Mouse (Mus musculus) liver, postnatal 0 days (tissue): Measurements from ENCODE around the gene Lcp1.

ENCODE experiments used
- CTCF ChIP-seq: sonication (generic); IDR thresholded peaks from 2 replicates; pipeline ENCODE4 v1.5.1; 2016; ENCODE audit warnings: antibody characterized with exemption, low read depth
- EP300 ChIP-seq: IDR thresholded peaks from 2 replicates; pipeline ENCODE4 v1.6.1; 2016; ENCODE audit warnings: antibody characterized with exemption, low read depth, mild to moderate bottlenecking

DNA sequence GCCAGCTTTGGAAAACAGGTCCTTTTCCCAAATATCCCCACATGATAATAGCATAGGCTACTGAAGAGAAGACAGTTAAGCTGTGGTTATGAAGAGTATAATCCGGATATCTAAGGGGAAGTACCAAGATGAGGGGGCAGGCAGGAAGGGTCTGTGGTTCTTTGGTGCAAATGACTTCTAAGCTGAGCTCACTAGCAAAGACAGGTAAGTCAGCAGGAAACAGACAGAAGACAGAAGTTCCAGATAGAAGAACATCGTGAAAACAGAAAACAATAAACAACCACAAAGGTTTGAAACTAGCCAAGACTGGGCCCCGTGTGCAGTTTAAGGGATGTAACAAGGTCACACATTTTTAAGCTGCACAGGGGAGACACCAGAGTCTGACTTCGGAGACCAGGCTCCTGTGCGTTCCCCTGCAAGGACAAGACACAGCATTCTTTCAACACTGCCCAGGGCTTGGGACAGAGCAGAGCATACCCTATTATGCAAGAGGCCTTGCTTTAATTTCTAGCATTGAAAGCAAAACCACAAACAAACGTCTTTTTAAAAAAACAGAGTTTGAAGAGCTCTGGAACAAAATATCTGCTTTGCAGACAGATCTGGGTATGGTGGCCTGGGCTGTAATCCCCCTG lies 96.7 kb downstream of the Lcp1 start:
- TF ChIP-seq CTCF: no peak
- TF ChIP-seq EP300: no peak
